8 mouse cellular contexts compared by ENCODE assay signal in the genomic region with DNA sequence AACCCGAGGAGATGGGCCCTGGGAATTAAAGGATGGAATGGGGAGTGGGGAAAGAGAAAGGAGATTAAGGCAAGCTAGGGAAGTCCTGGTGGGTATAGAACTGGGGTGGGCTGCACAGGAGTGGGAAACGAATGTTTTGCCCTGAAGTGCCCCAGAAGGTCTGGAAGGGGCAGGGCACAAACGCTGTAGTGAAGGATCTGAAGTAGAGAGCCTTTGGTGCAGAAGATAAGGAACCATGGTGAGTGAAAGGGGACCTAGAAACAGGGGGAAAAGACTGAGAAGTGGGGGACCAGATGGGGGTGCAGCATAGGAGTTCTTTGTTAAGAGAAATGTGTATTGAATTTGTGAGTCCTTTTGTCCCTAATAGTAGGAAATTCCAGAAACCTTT. TPM values are rescaled to one million over a fixed set of nuclear protein-coding genes. Genes with fewer than 3 reads are reported as not detected.
DNase-seq lines count a peak whose midpoint lies in the region; ATAC-seq lines count a peak whose summit lies in the region.

Gene Usp49 (plus strand): TSS at position 13 of the 388 bp plus-strand sequence.

- no peaks in the 10 kb centered on the region for H3K9me3 ChIP-seq in heart, embryonic 12.5 days (replicated peaks)
- H3K9me3 ChIP-seq in limb, embryonic 11.5 days (ENCODE audit: control insufficient read depth, low read length), result no peaks in the 10 kb centered on the region
- H3K9me3 ChIP-seq in stomach, embryonic 14.5 days (ENCODE audit: control insufficient read depth, low read depth, low read length), result no peaks in the 10 kb centered on the region

- ATAC-seq in heart, embryonic 12.5 days (ENCODE audit: insufficient number of reproducible peaks, low FRiP score), result no peak
- no peak for ATAC-seq in limb, embryonic 11.5 days (ENCODE audit: insufficient number of reproducible peaks, low FRiP score, low TSS enrichment, low read depth)
- ATAC-seq in stomach, embryonic 14.5 days (ENCODE audit: insufficient number of reproducible peaks, insufficient read depth, low FRiP score, low read depth), result no peak

- peak within 1 kb of the TSS; percentile 86 for H3K27ac ChIP-seq in heart, embryonic 12.5 days (ENCODE audit: poor library complexity, severe bottlenecking)
- H3K27ac ChIP-seq in limb, embryonic 11.5 days (replicated peaks; ENCODE audit: low read depth, low read length), result peak within 1 kb of the TSS; percentile 91
- peak within 1 kb of the TSS; percentile 91 for H3K27ac ChIP-seq in stomach, embryonic 14.5 days (ENCODE audit: low read length)

- H3K4me2 ChIP-seq in heart, embryonic 12.5 days, result peak within 1 kb of the TSS; percentile 99
- H3K4me2 ChIP-seq in limb, embryonic 11.5 days (ENCODE audit: low read depth, severe bottlenecking), result peak within 1 kb of the TSS; percentile 92
- H3K4me2 ChIP-seq in stomach, embryonic 14.5 days (replicated peaks; ENCODE audit: low read depth, low read length), result peak within 1 kb of the TSS; percentile 98

- DNase-seq in heart, adult 11 months, result no peak
- DNase-seq in spleen, postnatal 10 days (ENCODE audit: low spot score in 2 of 2), result peak; percentile 34 to 47
- DNase-seq in spleen, adult 18-20 months, result no peak
- no peak for DNase-seq in limb, embryonic 11.5 days (ENCODE audit: low spot score)
- DNase-seq in urinary bladder, postnatal 36 days (ENCODE audit: low spot score in 2 of 2), result no peak
- DNase-seq in adrenal gland, adult 8-10 months, result no peak

- H3K36me3 ChIP-seq in heart, embryonic 12.5 days, result peaks cover 13% of the 10 kb centered on the region
- H3K36me3 ChIP-seq in limb, embryonic 11.5 days (ENCODE audit: control insufficient read depth, insufficient read depth, low read length), result peaks cover 3% of the 10 kb centered on the region; the same call in 1 of the 2 replicates
- peaks cover 3% of the 10 kb centered on the region; the same call in 1 of the 2 replicates for H3K36me3 ChIP-seq in stomach, embryonic 14.5 days (ENCODE audit: control insufficient read depth, insufficient read depth, low read length)

- H3K27me3 ChIP-seq in heart, embryonic 12.5 days (replicated peaks), result no peaks in the 10 kb centered on the region
- H3K27me3 ChIP-seq in limb, embryonic 11.5 days (ENCODE audit: control insufficient read depth, insufficient read depth, low read length), result no peaks in the 10 kb centered on the region
- H3K27me3 ChIP-seq in stomach, embryonic 14.5 days (ENCODE audit: control insufficient read depth, insufficient read depth, low read length), result no peaks in the 10 kb centered on the region

- peak within 1 kb of the TSS; percentile 89 for H3K9ac ChIP-seq in heart, embryonic 12.5 days
- H3K9ac ChIP-seq in limb, embryonic 11.5 days (ENCODE audit: low read length), result peak within 1 kb of the TSS; percentile 73
- peak within 1 kb of the TSS; percentile 71 for H3K9ac ChIP-seq in stomach, embryonic 14.5 days (replicated peaks; ENCODE audit: low read depth, low read length)

- peak within 1 kb of the TSS; percentile 75 for H3K4me3 ChIP-seq in heart, embryonic 12.5 days
- peak within 1 kb of the TSS; percentile 70 for H3K4me3 ChIP-seq in limb, embryonic 11.5 days (ENCODE audit: low read depth, low read length)
- H3K4me3 ChIP-seq in stomach, embryonic 14.5 days (ENCODE audit: low read depth, low read length), result peak within 1 kb of the TSS; percentile 67

- peaks cover 30% of the 10 kb centered on the region for H3K4me1 ChIP-seq in heart, embryonic 12.5 days (replicated peaks)
- peaks cover 14% of the 10 kb centered on the region for H3K4me1 ChIP-seq in limb, embryonic 11.5 days (ENCODE audit: control insufficient read depth, insufficient read depth, low read length)
- H3K4me1 ChIP-seq in stomach, embryonic 14.5 days (ENCODE audit: control insufficient read depth, insufficient read depth, low read length), result peaks cover 23% of the 10 kb centered on the region

- WGBS in heart, embryonic 12.5 days, result 2% methylated on average over 3 of the region's 3 CpGs
- 1% methylated on average over 3 of the region's 3 CpGs for WGBS in limb, embryonic 11.5 days
- whole genome bisulfite sequencing in stomach, embryonic 14.5 days, result 2% methylated on average over 3 of the region's 3 CpGs

RNA-seq across cellular contexts. Expression of gene Usp49, which starts in this region (rescaled TPM):
- polyA plus RNA-seq in heart, embryonic 12.5 days (2016; fragmentation: Nextera tagmentation; extraction: Ambion mirVana), result 3.5 and 4.8 TPM in 2 replicates
- polyA plus RNA-seq in limb, embryonic 11.5 days (2014; fragmentation: Nextera tagmentation; extraction: Ambion mirVana), result 4.7 and 6.7 TPM in 2 replicates
- 4.9 and 6.3 TPM in 2 replicates for polyA plus RNA-seq in stomach, embryonic 14.5 days (2014; fragmentation: Nextera tagmentation; extraction: Ambion mirVana)
- total RNA-seq in adrenal gland, adult 8-10 months (2022), result 10 to 100 TPM in 1 of 4 experiments, 1 to 10 TPM in 3; 4.1 to 11.1 (median 6.8) TPM

Comparison
In these comparisons a context has a peak if more than half of its experiments do, and no peak if none do; other contexts are left out.
1. DNase-seq: peak in spleen, postnatal 10 days (2 of 2); none in heart, adult 11 months (single experiment), spleen, adult 18-20 months (0 of 2), limb, embryonic 11.5 days (single experiment), urinary bladder, postnatal 36 days (0 of 2) and adrenal gland, adult 8-10 months (single experiment).
2. Peak in every context shown above with its lines, with median percentiles within 50 percentile points of each other: H3K27ac ChIP-seq, H3K4me2 ChIP-seq, H3K4me3 ChIP-seq and H3K9ac ChIP-seq.